Mouse (Mus musculus) MEL (cell line): Measurements from ENCODE around the gene Gstm4.
A peak's percentile ranks its signal among the peaks of the same experiment; 100 is the strongest.

Experiments used
- CTCF ChIP-seq, 3 experiments: IDR thresholded peaks in 2 of 3; conservative IDR thresholded peaks in 1 of 3; 2 replicates each; pipeline ENCODE4 v1.5.1; 2011 to 2012; ENCODE audit warnings: low read length in 3 of 3, low read depth in 2 of 3, mild to moderate bottlenecking in 2 of 3, improper control_type of control experiment in 1 of 3, inconsistent platforms in 1 of 3, mixed read lengths in 1 of 3, moderate library complexity in 1 of 3; ENCODE audit not compliant: control insufficient read depth in 1 of 3, insufficient read depth in 1 of 3, poor library complexity in 1 of 3, severe bottlenecking in 1 of 3
- ELF1 ChIP-seq: IDR thresholded peaks from 2 replicates; pipeline ENCODE4 v1.6.1; 2014; ENCODE audit warnings: low read depth, mild to moderate bottlenecking, inconsistent platforms, low read length, improper control_type of control experiment, moderate library complexity
- EP300 ChIP-seq, 2 experiments: IDR thresholded peaks; 2 replicates each; pipeline ENCODE4 v1.6.1; 2011; ENCODE audit warnings: improper control_type of control experiment in 2 of 2, low read length in 2 of 2, low read depth in 1 of 2, mild to moderate bottlenecking in 1 of 2
- ETS1 ChIP-seq: IDR thresholded peaks from 2 replicates; pipeline ENCODE4 v1.6.1; 2012; ENCODE audit warnings: low read depth, mild to moderate bottlenecking, inconsistent platforms, low read length, improper control_type of control experiment, moderate library complexity
- JUND ChIP-seq: IDR thresholded peaks from 2 replicates; pipeline ENCODE4 v1.6.1; 2011; ENCODE audit warnings: low read depth, mild to moderate bottlenecking, improper control_type of control experiment, low read length
- MAZ ChIP-seq: IDR thresholded peaks from 2 replicates; pipeline ENCODE4 v1.6.1; 2012; ENCODE audit warnings: low read depth, mild to moderate bottlenecking, inconsistent platforms, low read length, improper control_type of control experiment
- MYC ChIP-seq: IDR thresholded peaks from 2 replicates; pipeline ENCODE4 v1.6.1; 2011; ENCODE audit warnings: low read depth, mild to moderate bottlenecking, low read length, improper control_type of control experiment, moderate library complexity
- NELFE ChIP-seq: IDR thresholded peaks from 2 replicates; pipeline ENCODE4 v1.6.1; 2011; ENCODE audit warnings: low read depth, low read length, improper control_type of control experiment
- RAD21 ChIP-seq: IDR thresholded peaks from 2 replicates; pipeline ENCODE4 v1.6.1; 2011; ENCODE audit warnings: mild to moderate bottlenecking, low read depth, low read length, improper control_type of control experiment
- TBP ChIP-seq: IDR thresholded peaks from 2 replicates; pipeline ENCODE4 v1.8.0; 2011; ENCODE audit warnings: low read depth, low read length, improper control_type of control experiment

GRCm38 (mm10) chr3:108061420-108061819 is 16.7 kb upstream of the Gstm4 start:
- no peak for TF ChIP-seq TBP
- peak; percentile 86 for TF ChIP-seq RAD21
- TF ChIP-seq ELF1 = no peak
- TF ChIP-seq CTCF (IDR thresholded peaks at IDR 0.05 in 2 of 3, conservative IDR thresholded peaks at IDR 0.05 in 1 of 3; ENCODE audit: control insufficient read depth in 1 of 3, insufficient read depth in 1 of 3, low read depth in 2 of 3, low read length in 3 of 3, poor library complexity in 1 of 3, severe bottlenecking in 1 of 3) = peak in 2 of 3 experiments; percentile 91 to 92; a peak in 4 of 6 replicates
- no peak for TF ChIP-seq NELFE
- no peak for TF ChIP-seq JUND
- TF ChIP-seq EP300 (IDR thresholded peaks at IDR 0.05; ENCODE audit: low read depth in 1 of 2, low read length in 2 of 2) = no peak
- no peak for TF ChIP-seq MAZ
- no peak for TF ChIP-seq ETS1
- peak; percentile 95 for TF ChIP-seq MYC
